Mouse (Mus musculus) adrenal gland, adult 8-10 months (tissue): ENCODE measurements around the gene Agpat2. TPM values are rescaled to one million over a fixed set of nuclear protein-coding genes. Genes with fewer than 3 reads are reported as not detected.

ENCODE experiments used
- DNase-seq: peaks from one replicate; pipeline ENCODE4 v3.0.0; 2022
- total RNA-seq, 4 experiments: library from RNA; stranded (reverse); gene quantifications; 2 replicates each; pipeline ENCODE4 v1.2.4; 2022

Agpat2 gene
- total RNA-seq, 4 experiments from 2014 or later: 86.0 to 354 (median 247) TPM

- DNase-seq: no peak
Measured at GRCm38 (mm10) chr2:26595725-26596435, 8.3 kb downstream of the Agpat2 start.

GRCm38 (mm10) chr2:26594934-26595724 is 9.1 kb downstream of the Agpat2 start:
- no peak for DNase-seq

GRCm38 (mm10) chr2:26594461-26594933 is 9.7 kb downstream of the Agpat2 start:
- no peak for DNase-seq

DNA sequence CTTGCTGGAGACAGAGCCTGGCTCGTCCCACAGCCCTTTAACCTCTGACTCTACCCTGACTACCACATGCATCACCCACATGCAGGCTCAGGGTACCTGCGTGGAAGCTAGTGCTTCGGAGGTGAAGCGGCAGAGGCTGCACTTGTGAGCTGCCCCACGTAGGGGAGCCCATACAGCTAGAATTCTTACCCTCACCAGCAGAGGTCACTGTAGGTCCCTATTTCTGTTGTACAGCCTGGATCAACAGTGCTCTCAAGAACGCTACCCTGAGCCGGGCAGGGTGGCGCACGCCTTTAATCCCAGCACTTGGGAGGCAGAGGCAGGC is 10.2 kb downstream of the Agpat2 start:
- DNase-seq: peak; percentile 44

DNA sequence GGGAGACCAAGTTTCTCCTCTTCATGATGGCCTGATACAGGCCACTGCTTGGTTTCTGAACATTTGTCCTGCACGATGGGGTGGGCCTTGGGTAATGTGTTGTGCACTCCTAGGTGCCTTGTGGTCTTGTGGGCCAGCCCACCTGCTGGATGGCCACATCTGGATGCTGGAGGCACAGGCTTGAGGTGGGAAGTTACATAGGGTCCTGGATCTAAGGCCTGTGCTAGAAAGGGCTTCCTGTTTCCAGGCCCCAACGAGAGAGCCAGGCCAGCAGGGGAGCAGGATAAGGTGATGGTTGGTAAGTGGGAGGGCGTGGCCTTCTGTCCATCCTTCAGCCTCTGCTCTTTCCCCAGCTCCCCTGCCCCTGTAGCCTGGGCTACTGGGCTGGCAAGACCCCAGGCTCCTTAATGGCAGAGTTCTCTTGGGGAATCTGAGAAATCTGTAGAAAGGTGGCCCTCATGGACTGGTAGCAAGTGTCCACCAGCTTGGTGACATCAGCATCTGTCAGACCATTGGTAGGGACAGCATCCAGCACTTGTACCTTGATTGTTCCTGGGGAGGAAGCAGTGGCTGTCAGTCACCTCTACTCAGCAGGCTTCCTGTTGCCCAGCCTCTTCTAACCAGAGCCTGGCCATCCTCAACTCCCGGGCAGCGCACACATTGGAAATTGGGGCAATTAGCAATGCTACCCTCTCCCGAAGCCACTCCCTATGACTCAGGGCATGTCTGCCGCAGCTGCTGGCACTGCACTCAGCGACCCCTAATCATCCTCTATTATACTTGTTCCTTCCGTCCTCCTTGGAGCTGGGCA is 10.8 kb downstream of the Agpat2 start:
- DNase-seq: no peak

- DNase-seq: no peak
Measured at GRCm38 (mm10) chr2:26591416-26591815, 12.8 kb downstream of the Agpat2 start.

GRCm38 (mm10) chr2:26590962-26591361 is 13.3 kb downstream of the Agpat2 start:
- DNase-seq: no peak

DNA sequence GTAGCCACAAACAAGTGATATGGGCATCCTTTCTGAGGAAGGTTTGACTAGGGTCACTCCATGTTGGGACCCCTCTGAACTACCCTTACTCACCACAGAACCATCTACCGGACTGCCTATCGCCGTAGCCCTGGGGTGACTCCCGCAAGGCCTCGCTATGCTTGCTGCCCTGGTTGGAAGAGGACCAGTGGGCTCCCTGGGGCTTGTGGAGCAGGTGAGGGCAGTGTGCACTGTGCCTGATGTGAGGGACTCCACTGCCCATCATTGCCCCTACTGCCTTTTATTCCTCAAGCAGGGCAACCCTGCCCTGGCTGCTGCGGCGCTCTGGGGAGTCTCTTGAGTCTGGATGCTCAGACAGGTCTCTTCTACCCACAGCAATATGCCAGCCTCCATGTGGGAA is 13.9 kb downstream of the Agpat2 start:
- DNase-seq: no peak

DNA sequence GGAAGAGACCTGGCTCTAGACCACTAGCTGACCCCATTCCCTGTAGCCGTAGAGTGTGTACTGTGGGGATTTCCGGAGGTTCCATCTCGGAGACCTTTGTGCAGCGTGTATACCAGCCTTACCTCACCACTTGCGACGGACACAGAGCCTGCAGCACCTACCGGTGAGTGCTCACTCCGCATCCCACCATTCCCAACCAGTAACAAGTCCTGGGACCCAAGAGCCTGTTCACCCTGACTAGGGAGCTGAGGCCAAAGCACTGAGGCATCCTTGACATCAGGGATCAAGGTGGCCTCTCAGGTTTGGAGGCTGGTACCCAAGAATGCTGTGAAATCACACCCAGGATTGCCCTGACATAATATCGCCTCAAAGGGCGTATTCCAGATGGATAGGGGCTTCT is 14.9 kb downstream of the Agpat2 start:
- DNase-seq: no peak

DNA sequence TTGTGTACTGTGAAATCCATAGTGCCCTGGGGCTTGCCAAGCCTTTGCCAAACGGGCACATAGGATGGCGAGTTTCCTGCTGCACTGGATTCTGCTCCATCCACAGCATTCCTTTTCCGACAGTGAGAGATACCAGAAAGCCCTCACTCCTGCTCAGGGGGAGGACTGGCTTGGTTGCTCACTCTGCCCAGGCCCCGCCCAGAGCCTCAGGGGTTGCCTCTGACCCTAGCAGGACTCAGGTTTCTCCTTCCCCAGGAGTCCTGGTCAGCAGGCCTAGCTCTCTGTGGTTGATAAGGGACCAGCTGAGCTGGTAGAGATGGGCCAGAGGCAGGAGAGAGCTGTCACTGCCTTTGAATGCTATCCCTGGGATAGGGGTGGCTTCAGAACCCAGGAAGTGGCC is 15.6 kb downstream of the Agpat2 start:
- DNase-seq: no peak

GRCm38 (mm10) chr2:26587044-26587405 is 17.2 kb downstream of the Agpat2 start:
- DNase-seq: no peak

DNA sequence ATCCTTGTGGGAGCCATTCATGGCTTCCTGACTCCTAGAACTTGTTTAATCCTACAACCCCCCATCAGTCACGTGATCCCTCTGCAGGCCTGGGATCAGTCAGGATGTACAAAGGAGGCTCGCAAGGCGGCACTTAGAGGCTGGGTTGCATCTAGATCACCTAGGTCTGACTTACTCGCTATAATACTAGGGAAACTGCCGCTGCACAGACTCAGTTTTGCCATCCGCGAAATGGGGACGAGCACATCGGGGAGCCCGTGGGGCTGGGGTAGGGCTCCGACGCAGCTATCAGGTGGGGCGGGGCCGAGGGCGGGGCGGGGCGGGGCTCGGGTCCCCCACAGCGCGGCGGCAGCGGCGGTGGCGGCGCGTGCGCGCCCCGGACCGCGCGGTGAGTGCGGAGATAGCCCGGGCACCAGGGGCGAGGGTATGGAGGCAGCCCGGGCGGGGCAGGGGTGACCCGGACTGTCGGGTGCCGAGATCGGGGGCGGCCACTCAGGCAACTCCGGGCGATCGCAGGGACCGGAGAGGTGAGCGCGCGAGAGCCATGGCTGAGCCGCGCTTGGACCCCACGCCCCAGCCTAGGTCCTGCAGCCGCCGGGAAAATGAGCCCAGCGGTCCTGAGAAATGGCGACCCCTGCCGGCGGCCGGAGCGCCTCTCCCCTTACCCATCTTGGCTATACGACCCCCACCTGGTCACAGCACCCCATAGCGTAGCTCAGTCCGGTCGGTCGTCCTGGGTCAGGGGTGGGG is 17.7 kb downstream of the Agpat2 start, which contains the start of gene Gm20532:
Gm20532 (plus strand) TSS at position 346 of the 750 bp plus-strand sequence.
- DNase-seq: no peak

- no peak for DNase-seq
Measured at GRCm38 (mm10) chr2:26585713-26586112, 18.5 kb downstream of the Agpat2 start.

GRCm38 (mm10) chr2:26583640-26584039 is 20.6 kb downstream of the Agpat2 start:
- peak; percentile 72 for DNase-seq

DNA sequence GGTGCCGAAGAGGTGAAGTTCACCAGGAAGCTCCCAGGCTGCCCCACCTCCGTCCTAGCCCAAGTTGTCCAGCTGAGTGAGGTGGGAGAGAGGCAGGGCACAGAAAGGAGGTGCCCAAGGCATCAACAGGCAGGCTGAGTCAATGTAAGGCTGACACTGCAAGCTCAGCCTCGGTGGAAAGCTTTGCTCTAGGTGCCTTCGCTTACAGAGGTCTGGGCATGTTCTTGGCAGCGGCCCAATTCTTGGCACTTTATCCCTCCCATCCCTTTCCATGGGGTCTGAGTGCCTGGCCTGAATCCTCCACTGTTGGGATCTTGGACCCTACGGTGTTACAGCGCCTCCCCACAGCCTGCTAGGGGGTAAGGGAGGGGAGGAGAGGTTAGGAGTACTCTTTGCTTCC is 21.5 kb downstream of the Agpat2 start:
- DNase-seq: no peak

DNA sequence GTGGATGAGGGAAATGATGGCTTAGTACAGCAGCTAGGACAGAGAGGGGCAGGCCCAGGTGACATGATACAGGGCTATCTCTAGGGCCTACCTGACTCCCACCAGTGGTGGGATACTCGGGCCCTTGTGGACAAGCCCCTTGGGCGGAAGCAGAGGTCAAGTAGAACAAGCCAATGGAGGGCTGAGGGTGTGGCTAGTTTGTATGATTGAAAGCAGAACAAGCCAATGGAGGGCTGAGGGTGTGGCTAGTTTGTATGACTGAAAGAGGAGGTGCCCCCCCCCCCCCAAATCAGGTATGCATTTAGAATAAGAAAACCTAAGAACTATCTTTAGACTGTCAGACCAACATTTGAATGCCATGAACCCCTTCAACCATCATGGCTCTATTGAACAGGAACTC is 22.0 kb downstream of the Agpat2 start:
- DNase-seq: no peak

GRCm38 (mm10) chr2:26580751-26581150 is 23.5 kb downstream of the Agpat2 start:
- no peak for DNase-seq

DNA sequence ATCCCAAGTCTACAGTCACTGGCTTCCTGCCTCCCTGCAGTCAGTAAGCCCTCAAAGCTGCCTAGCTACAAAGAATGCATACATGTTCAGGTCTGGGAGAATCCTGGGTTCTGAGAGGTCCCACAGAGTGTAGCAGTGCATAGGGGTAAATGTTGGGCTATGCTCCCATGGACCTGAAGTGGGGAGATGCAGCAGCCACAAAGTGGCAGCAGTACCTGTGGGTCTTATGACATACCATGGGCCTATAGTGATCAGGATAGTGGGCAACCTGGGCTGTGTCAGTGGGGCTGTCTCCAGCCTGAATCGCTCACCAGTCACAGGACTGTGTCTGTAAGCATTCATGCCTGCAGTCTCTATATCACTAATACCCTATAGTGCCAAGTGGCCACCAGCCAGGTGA is 24.5 kb downstream of the Agpat2 start, which contains the start of gene Egfl7:
Egfl7 (plus strand) TSS at position 301 of the 400 bp plus-strand sequence.
- DNase-seq: no peak

DNA sequence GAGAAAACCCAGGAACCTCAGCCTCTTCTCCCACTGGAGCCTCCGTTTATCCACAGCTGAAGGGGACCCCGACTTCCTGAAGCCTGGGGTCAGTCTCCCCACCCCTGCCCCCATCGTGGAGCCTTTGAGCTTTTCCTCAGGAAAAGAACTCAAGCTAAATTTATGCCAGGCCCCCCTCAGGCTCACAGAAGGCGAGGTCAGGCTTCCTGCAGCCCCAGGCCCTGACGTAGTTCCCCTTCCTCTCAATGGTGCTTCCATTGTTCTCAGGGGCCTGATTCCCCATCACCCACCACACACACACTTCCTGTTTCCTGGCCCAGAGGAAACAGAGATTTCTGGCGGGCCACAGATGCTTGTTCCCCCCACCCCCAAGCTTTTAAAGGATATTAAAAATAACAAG is 25.8 kb downstream of the Agpat2 start:
- peak; percentile 70 for DNase-seq

GRCm38 (mm10) chr2:26576462-26576861 is 27.8 kb downstream of the Agpat2 start:
- DNase-seq: no peak

GRCm38 (mm10) chr2:26575865-26576264 is 28.4 kb downstream of the Agpat2 start:
- peak; percentile 60 for DNase-seq

- no peak for DNase-seq
Measured at GRCm38 (mm10) chr2:26575378-26575777, 28.8 kb downstream of the Agpat2 start.
